Mouse (Mus musculus): Measurements from ENCODE around the gene Chchd6. TPM values are rescaled to one million over a fixed set of nuclear protein-coding genes. Genes with fewer than 3 reads are reported as not detected.
A peak's percentile ranks its signal among the peaks of the same experiment; 100 is the strongest.

The Chchd6 gene
- polyA plus RNA-seq, 1 experiment, result 158 TPM

DNA sequence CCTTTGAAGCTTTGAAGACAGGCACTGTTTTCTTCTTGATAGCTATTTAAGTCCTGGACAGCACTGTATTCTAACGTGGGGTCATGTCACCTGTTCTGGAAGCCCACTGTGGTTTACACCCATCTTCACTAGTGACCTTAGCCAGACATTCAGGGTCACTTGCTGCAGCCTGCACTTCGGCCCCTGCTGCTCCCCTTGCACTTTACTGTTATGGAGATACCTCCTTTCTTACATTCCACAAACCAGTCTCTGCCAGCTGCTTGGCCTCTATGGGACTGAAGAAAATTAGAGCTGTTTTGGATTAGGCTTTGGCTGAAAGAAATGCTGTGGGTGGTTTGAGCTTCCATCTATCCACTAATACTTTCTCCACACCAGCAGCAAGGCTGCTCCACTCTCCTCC, 86.7 kb downstream of the Chchd6 start:
- DNase-seq (ENCODE audit: low read depth), result no peak

DNA sequence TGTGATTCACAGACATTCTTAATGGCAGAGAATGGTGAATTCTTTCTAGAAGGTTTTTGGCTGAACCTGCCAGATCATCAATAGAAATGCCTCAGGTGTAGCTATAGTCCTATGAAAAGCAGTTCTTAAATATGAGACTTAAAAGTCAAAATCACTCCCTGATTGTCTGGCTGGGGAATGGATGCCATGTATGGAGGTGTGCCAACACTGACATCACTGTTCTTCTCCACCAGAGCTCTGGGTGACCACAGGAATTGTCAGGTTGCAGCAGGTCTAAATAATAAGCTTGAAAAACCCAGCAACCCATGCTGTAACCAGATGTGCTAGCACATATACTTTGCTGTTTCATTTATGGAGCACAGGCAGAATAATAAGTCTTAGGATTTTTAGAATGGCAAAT, 87.2 kb downstream of the Chchd6 start:
- no peak for DNase-seq (ENCODE audit: low read depth)

DNA sequence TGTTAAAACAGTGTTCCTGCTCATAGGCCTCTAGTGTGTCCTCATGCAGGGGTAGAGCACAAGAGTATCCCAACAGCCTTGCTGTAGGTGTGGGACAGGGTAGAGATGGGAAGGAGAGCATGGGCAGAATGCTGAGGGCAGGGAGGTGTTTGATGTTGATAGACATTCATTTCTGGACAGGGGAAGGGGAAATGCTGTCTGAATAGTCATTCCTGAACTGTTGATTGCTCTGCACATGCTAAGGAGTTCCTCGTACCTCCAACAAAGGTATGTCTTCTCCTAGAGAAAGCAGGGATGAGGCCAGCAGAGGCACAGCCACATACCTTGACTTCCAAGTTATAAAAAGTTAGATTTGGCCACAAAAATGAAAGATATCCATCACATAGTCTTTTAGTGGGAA, 95.5 kb downstream of the Chchd6 start:
- no peak for DNase-seq (ENCODE audit: low read depth)

DNA sequence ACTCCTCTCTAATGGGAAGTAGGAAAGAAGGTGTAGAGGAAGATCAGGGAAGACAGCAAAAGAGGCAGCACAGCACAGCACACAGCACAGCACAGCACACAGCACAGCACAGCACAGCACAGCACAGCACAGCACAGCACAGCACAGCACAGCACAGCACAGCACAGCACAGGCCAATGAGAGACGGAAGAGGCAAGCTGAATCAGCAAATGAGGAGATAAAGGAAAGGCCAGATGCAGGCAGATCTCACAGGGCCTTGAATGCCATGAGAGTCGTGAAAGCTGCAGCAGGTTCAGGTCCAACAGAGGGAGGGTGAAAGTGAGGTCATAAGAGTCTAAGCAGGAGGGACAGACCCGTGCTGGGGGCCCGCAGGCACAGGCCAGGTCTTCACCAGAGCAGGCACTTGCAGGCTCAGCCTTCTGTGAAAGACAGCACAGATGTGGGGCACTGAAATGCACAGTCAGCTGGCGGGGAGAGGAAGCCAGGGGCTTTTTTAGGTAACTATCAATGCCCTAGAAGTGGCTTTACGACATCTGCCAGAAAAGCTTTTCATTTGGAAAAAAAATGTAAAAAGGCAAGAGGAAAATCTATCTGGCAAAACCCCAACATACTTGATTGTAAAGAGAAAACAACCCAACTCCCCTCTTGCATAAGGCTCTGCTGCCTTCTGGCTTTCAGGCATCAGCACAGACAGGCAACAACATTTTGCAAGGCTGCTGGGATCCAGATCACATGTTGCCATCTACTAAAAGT, 96.5 kb downstream of the Chchd6 start:
- no peak for DNase-seq (ENCODE audit: low read depth)

DNA sequence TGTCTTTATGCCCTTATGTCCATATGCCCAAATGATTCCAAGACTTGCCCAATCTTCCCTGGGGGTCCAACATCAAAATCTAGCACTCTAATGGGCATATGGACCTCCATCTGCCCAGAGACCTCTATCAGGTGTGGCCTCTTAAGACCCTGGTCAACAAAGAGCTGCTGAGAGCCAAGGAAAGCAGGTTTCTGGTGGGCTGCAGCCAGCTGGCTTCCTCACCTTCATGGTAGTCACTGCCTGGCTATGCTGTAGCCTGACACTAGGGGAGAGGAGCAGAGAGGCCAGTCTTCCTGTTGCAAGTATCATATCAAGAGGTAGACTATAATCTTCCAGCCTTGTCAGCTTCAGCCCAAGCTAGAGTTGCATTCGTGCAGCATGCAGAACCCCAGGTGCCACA, 98.5 kb downstream of the Chchd6 start:
- no peak for DNase-seq (ENCODE audit: low read depth)

DNA sequence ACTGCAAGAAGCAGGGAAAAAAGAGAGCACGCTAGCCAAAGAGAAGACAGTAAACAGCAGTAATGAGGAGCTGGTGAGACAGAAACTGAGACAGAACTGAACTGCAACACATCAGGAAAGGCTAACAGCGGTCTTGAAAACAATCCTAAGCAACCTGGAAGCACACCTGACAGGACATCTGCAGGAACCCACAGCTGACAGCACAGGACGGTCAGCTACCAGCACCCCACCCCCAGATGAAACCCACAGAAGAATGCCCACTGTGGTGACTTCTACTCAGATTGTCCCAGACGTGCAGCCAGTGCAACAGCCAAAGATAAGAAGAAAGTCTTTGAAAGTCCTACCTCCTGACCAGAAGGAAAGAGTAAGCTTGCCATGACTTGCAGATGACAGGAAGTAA, 103.1 kb downstream of the Chchd6 start:
- no peak for DNase-seq (ENCODE audit: low read depth)

DNA sequence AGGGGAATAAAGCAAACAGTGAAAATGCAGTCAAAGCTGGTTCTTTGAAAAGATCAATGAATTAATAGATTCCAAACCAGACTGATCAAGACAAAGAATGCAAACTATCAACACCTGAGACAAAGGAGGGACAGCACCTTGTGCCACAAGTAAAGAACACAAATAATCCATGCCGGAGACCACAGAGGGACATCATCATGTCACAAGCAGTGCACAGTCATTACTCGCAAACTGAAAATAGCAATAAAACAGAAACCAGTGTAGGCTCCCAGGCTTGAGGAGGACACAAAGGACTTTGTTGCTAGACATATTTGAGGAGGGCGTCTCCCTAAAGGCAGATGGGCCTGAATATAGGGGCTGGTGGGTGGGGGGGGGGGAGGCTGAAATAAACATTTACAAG, 105.1 kb downstream of the Chchd6 start:
- no peak for DNase-seq (ENCODE audit: low read depth)

DNA sequence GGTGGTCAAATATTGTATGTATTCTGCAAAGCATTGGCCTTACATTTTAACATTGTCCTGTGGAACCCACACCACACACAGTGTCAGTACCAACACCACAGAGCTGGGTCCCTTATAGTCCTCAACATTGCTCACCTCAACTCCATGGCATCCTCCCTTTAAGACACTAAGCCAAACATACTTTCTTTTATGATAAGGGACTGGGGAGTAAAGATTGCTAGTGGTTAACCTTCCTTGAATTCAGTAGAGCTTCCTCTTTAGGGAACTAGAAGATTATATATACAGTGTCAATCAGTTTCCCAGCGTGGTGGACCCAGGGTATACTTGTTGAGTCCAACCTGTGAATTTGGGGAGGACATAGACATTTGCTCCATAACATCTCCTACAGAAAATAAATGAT, 105.9 kb downstream of the Chchd6 start:
- no peak for DNase-seq (ENCODE audit: low read depth)

DNA sequence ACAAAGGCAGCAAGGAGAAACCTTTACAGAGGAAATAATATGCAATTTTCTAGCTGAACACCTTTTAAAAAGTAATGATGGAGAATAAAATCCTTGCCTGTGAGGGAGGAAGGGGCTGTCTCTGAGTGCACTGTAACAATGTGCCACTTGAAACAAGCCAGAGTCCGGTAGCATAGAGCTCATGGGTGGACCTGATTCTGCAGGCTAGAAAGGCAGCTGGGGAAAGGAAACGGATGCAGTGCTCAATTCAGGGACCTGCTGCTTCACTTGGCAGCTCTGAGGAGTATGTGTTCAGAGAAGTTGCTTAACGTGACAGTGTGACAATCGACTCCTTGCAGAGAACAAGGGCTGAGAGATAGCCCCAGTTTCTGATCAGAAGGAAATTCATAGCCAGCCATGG, 109.4 kb downstream of the Chchd6 start:
- DNase-seq (ENCODE audit: low read depth), result no peak

DNA sequence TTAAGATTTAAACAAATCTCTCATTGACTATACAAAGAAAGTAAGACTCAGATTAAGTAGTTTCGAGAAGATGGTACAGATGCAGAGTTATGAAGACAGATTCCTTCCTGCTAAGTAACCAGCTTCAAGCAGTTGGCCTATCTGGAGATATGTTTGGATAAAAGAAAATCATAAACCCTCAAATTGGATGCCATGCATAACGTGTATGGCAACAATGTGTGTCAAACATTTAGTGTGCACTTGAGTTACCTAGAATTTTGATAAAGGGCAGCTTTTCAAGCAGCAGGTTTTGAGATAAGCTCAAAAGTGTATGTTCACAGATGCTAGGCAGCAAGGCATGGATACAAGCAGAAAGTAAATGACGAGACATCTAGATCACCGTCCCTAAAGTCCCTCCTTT, 114.3 kb downstream of the Chchd6 start:
- DNase-seq (ENCODE audit: low read depth), result no peak

DNA sequence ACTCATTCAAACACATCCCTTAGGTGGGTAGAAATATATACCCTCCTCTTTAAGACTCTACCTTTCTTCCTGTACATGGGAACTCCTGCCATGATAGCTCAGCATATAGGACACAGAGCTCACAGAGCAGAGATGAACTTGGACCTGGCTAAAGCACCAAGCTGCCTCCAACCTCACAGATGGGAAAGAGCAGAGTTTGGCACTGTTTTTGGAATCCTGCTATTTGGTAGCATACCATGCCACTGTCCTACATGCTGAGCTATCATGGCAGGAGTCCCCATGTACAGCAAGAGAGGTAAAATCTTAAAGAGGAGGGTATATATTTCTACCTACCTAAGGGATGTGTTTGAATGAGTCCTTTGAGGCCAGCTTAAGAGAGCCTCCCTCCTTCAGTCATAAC, 127.5 kb downstream of the Chchd6 start:
- DNase-seq (ENCODE audit: low read depth), result no peak

DNA sequence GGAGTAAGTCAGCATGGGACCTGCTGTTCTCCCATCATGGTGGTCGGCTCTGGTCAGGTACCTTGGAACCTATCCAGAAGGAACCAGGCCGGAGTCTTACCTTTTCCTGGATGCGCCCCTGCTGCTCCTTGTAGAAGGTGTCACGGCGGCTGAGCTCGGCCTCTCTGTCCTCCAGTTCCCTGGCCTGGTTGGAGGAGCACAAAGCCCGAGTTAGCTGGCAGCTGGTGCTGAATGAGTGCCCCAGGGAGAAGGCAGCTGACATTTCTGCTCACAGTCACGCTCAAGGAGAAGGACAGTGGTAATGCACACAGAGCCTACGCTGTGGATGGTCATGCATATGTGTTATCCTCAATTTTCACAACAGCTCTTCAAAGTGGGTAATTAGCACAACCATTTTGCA, 128.2 kb downstream of the Chchd6 start:
- no peak for DNase-seq (ENCODE audit: low read depth)

DNA sequence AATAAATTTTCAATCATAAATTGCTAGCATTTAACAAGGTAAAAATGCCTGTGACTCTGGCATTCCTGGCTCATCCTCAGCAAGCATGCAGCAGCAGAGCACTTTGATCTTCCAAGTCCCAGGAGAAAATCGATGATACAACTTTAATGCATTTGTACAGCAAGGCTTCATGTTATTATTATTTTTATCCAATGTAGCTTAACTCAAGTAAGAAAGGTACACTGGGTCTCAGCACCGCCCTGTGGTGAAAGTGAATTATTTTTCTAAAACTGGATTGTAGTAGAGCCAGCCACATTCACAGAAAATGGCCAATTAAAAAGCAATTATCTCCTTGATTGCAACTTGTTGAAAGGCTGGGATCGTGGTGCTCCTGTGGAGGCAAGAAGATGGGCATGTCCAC, 128.6 kb downstream of the Chchd6 start:
- DNase-seq (ENCODE audit: low read depth), result no peak

DNA sequence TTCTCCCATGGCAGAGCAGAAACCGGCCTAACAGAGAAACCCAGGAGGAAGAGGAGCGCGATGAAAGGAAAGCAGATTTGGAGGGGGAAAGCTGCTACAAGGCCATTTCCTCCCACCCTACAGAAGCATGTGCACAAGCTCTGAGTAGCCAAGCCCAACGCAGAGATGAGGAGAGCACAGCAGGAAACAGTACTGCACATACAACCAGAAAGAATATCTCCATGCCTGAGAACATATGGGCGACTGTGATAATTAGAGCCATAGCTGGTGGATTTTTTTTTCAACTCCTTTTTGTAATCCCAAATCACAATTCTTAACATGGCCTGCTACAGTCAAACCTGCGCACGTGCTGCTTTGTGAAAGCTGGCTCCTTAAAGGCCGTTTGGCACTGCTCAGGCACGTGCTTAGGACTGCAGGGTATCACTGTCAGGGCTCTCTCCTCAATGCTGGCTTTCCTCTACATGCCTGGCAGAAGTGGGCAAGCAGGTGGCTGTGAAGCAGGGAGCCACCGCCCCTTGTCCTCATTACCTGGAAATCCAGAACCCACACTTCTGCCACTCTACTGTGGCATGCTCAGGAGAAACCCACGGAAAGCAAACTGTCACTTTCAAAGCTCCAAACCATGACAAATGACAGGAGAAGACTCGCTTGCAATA, 129.3 kb downstream of the Chchd6 start:
- DNase-seq (ENCODE audit: low read depth), result no peak

DNA sequence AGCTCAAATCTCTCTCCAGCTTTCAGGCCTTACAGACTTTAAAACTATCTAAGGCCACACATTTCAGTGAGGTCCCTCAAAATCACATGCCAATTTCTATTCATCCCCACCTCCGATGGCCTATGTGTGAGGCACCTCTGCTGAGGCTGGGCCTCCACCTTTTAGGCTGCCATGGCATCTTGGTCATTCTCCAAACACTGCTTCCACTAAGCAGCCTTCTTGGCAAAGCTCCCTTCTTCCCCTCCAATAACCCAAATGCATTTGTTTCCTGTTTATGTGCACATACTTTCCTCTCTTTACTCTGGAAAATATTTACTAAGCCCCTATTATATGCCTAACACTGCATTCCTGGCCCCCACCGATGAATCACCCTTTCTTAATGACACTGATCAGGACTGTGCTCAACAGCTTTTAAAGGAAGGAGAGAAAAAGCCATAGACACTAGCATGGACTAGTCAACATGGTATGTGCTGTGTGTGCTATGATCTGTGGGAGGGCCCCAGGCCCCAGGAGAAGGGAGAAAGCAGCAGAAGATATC, 133.2 kb downstream of the Chchd6 start:
- no peak for DNase-seq (ENCODE audit: low read depth)

DNA sequence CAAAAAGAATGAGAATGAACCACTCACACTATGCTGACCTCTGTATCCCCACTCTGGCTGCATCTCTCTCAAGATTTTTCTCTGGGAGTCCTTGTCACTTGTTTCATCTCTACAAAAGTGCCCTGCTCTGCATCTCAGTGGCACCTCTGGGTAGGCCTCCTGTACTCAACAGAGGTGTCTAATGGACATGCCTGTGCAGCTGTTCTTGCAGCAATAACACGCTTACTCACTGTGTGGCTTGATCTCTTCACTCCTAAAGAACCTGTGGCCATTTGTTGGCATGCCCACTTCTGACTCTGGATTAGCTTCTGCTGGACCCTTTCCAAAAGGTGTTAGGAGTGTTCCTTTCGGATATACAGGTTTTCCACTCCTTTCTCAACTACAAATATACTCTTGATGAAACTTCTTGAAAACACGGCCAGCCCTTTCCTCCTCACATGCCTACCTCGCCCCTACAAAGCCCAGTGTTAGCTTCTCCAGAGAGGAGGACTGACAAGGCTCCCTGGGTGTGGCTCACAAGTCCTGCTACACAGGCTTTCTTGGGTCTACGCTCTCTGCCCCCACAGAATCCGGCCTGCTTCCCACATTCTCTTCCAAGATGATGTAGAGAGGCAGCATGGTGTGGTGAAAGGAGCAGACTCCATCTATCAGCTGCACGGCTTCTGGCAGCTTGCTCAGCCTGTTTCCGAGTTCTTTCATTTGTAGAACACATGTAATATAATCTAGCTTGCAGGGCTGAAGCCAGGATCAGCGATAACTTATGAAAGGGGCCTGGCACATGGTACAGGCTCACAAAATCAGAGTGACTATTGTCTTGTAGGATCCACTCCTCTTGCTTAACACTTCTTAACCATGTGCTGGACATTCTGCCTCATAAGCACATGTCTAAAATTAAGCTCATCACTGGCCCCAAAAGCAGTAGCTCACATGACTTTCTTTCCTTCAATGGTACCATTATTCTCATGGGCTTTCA, 133.9 kb downstream of the Chchd6 start:
- DNase-seq (ENCODE audit: low read depth), result peak; percentile 49

DNA sequence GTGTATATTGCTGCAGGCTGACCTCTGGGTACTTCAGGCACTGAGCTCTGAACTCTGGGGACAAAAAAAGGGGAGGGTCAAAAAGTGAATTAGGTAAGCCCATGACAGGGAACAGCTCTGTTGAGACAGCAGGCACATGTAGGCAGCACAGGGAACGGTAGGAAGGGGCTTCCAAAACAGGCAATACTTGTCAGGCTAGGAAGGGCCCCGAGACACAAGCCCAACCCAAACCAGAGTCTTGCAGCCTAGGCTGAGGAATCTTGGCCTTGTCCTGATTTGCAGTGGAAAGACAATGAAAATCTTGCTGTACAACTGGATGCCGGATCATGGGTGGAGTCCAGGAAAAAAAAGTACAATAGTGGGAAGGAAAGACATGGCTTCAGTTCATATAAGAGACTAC, 135.8 kb downstream of the Chchd6 start:
- DNase-seq (ENCODE audit: low read depth), result no peak

DNA sequence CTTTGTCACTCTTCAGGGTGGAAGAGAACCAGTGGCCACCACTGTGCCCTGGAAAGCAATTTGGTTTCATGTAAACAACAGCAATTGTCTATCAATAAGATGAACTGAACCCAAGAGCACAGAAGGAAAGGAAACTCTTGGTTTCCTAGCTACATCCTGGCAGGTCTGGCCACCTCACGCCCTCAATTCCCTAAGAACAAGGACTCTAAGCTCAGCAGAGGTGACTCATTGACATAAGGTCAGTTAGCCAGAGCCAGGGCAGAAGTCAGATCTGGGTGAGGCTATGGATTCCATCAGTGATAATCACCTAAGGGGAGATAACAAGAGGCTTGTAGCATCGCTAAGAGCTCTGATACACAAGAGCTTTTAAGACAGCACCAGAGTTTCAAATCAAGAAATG, 137.9 kb downstream of the Chchd6 start:
- no peak for DNase-seq (ENCODE audit: low read depth)

DNA sequence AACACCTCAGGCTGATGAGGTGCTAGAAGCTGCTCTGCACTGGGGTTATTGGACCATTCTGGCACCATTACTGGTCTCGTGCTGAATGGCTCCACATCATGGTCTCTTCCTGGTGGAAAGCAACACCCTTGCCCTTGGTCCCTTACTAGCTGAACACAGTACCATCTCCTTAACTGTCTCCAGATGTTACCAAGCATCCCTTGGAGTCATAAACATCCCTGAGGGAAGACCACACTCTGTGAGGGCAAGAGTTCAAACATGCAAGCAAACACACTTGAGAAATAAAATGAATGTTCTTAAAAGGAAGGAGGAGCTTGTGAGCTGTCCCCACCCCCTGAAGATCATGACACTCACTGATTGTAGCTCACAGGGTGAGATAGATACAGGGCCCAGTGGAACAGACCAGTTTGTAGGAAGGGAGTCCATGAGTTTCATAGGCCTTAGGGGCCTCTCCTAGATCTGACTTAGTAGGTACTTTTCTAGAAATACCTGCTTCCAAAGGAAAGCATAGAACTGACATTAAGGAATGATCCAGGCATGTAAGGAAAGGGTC, 139.0 kb downstream of the Chchd6 start:
- DNase-seq (ENCODE audit: low read depth), result no peak

DNA sequence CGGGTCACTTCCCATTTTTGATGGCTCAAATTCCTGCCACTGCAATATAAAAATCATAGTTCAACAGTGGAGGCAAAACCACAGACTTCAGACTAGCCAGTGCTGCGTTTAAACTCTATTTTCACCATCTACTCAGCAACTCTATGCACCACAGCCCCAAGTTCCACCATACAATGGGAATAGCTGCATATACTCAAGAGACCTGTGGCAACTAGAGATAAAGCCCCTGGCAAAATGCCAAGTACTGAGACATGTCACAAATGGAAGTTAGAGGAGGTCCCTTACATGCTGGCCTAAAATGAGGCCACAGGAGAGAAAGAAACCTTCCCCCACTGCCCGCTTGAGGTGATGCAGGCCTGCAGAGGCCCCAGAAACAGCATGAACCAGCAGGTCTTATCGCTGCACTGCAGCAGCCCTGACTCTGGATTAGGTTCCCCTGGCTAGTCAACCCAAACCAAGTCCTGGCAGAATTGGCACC, 139.9 kb downstream of the Chchd6 start:
- DNase-seq (ENCODE audit: low read depth), result no peak

DNA sequence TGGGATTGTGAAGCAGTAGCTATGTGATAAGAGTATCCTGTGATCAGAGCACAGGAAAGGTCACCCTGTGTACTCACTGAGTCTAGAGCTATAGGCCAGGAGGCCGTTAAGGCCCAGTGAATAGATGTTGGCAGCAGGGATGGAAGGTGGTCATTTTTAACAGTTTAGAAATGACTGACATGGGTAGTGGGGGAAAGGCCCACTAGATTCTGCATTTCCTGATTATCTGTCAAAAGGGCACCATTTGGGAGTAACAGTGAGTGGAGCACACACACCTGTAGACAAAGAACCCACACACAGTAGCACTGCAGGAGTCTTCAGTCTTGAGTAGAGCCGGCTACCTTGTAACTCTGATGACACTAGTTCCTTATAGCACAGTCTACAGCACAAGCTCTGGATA, 141.0 kb downstream of the Chchd6 start:
- DNase-seq (ENCODE audit: low read depth), result no peak

All from gonadal fat pad, adult 2 months (tissue).